Mouse (Mus musculus): Measurements from ENCODE around the gene Mrps18a. TPM values are rescaled to one million over a fixed set of nuclear protein-coding genes. Genes with fewer than 3 reads are reported as not detected.

Mrps18a gene
- total RNA-seq, 1 experiment, result 90.0 TPM

DNA sequence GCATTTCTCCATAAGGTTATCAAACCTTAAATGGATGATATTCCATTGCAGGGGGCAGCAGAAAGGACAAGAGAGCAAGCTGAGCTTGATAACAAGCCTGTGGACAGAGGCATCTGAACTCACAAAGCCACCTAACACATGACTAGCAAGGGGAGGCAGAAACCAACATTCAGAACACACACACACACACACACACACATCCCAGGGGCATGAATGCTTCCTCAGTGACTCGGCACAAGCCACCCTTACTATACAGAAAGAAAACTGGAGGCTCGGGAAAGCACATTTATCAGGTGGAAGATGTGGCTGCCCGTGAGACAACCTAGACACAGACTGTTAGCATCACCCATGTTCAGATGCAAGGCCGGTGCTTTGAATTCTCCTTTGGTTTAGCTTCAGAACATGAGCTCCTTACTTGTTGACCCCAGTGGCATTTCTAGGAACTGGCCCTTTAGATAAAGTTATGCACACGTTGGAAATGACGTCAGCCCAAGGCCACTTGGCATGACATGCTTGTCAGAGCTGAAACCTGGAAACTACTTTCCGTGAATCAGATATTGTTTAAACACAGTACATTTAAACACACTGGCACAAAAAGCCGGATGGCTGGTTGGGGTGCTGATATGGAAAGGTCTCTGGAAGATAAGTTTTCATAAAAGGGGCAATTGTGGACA is 27.9 kb downstream of the Mrps18a start:
- in situ Hi-C loops (cut with MboI; ENCODE audit: low sequenced_read_pairs in 2 of 2, unreplicated experiment in 2 of 2), result no loop called here
- DNase-seq (ENCODE audit: low read depth, low spot score), result no peak
- H3K36me3 ChIP-seq (ENCODE audit: control insufficient read depth, insufficient read depth, low read length, poor library complexity, severe bottlenecking), result no peaks in the 10 kb centered on the region
- H3K9ac ChIP-seq (ENCODE audit: insufficient read depth, low read depth, low read length, poor library complexity, severe bottlenecking), result no peak overlapping the region
- peaks cover 0 to 1% of the 10 kb centered on the region in 2 experiments; a peak in 1 of 4 replicates for H3K4me1 ChIP-seq (ENCODE audit: control insufficient read depth in 2 of 2, insufficient read depth in 2 of 2, low read length in 2 of 2, poor library complexity in 1 of 2)
- H3K9me3 ChIP-seq (ENCODE audit: control insufficient read depth, insufficient read depth, low read depth, low read length), result no peaks in the 10 kb centered on the region
- no peak overlapping the region for H3K4me3 ChIP-seq (ENCODE audit: insufficient read depth in 1 of 2, low read depth in 1 of 2, low read length in 2 of 2, poor library complexity in 1 of 2, severe bottlenecking in 1 of 2)
- H3K27ac ChIP-seq (ENCODE audit: insufficient read depth, low read depth, low read length, poor library complexity, severe bottlenecking), result no peak overlapping the region
- TF ChIP-seq ZC3H11A (IDR thresholded peaks at IDR 0.05; ENCODE audit: borderline replicate concordance, low read depth, low read length) (no peak), CHD2 (IDR thresholded peaks at IDR 0.05; ENCODE audit: low read depth, low read length) (no peak), ZNF384 (IDR thresholded peaks at IDR 0.05; ENCODE audit: low read depth, low read length) (no peak), MAFK (IDR thresholded peaks at IDR 0.05; ENCODE audit: insufficient read depth, low read depth, low read length) (no peak), HCFC1 (IDR thresholded peaks at IDR 0.05; ENCODE audit: borderline replicate concordance, insufficient read depth, low read length) (no peak)

DNA sequence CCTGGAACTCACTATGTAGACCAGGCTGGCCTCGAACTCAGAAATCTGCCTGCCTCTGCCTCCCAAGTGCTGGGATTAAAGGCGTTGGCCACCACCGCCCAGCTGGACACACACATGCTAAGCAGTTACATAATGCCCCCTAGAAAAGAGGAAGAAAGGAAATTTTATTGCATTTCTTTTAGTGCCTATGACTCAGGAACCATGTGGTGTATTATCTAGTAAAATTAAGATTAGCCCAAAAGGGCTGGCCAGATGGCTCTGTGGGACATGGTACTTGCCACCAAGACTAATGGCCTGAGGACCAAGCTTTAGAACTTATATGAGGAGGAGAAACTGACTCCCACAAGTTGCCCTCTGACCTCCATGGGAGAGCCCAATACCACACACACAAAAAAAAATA is 29.1 kb downstream of the Mrps18a start:
- TF ChIP-seq ZC3H11A (IDR thresholded peaks at IDR 0.05; ENCODE audit: borderline replicate concordance, low read depth, low read length) (no peak), MAFK (IDR thresholded peaks at IDR 0.05; ENCODE audit: insufficient read depth, low read depth, low read length) (no peak), HCFC1 (IDR thresholded peaks at IDR 0.05; ENCODE audit: borderline replicate concordance, insufficient read depth, low read length) (no peak), CHD2 (IDR thresholded peaks at IDR 0.05; ENCODE audit: low read depth, low read length) (no peak), ZNF384 (IDR thresholded peaks at IDR 0.05; ENCODE audit: low read depth, low read length) (no peak)
- no peak for DNase-seq (ENCODE audit: low read depth, low spot score)
- Histone ChIP-seq H3K4me1 (ENCODE audit: control insufficient read depth in 2 of 2, insufficient read depth in 2 of 2, low read length in 2 of 2, poor library complexity in 1 of 2) (peaks cover 3% of the 10 kb centered on the region in 2 experiments; a peak in 3 of 4 replicates), H3K9me3 (ENCODE audit: control insufficient read depth, insufficient read depth, low read depth, low read length) (no peaks in the 10 kb centered on the region), H3K4me3 (ENCODE audit: insufficient read depth in 1 of 2, low read depth in 1 of 2, low read length in 2 of 2, poor library complexity in 1 of 2, severe bottlenecking in 1 of 2) (no peak overlapping the region), H3K36me3 (ENCODE audit: control insufficient read depth, insufficient read depth, low read length, poor library complexity, severe bottlenecking) (no peaks in the 10 kb centered on the region), H3K9ac (ENCODE audit: insufficient read depth, low read depth, low read length, poor library complexity, severe bottlenecking) (no peak overlapping the region), H3K27ac (ENCODE audit: insufficient read depth, low read depth, low read length, poor library complexity, severe bottlenecking) (no peak overlapping the region)
- in situ Hi-C loops (cut with MboI; ENCODE audit: low sequenced_read_pairs in 2 of 2, unreplicated experiment in 2 of 2), result no loop called here

DNA sequence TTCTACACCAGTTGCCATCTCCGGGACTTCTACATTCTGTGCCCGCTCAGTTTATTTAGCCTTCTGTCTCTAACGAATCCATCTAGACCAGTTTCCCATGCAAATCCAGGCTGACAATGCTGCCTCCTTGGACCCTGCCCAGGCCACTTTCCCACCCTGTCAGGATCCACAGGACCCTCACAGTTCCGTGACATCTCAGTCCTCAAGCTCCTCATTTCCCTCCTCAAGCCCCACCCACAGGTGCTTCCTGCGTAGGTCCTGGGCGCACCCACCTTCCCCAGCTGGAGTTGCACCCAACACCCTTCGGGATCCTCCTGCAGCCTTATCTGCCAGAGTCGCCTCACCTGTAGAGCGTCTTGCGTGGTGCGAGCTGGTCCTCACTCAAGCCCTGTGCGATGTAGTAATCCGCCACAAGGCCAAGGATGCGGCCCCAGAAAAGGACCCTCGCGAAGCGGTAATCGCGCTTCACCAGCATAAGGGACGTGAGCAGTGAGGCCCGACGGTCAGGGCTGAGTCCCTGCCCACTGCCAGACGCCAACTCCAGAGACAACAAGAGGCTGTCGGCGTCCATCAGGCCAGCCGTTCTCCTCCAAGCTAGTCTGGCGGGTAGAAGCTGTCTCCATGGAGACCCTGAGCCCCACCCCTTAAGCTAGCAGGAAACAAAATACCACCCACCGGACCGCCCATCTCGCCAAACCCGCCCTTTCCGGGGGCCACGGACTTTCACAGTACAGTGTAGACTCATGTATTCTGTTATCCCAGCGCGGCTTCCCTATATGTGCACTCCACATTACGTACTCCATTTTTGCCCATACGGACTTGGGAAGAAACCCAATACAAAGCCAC is 33.0 kb downstream of the Mrps18a start, which contains the start of gene Rsph9:
Rsph9 (minus strand) TSS at position 639 of the 846 bp plus-strand sequence.
- in situ Hi-C loops (cut with MboI; ENCODE audit: low sequenced_read_pairs in 2 of 2, unreplicated experiment in 2 of 2), result no loop called here
- no peak within 1 kb of the TSS for H3K27ac ChIP-seq (ENCODE audit: insufficient read depth, low read depth, low read length, poor library complexity, severe bottlenecking)
- peak within 1 kb of the TSS; percentile 37 to 45 for H3K4me3 ChIP-seq (ENCODE audit: insufficient read depth in 1 of 2, low read depth in 1 of 2, low read length in 2 of 2, poor library complexity in 1 of 2, severe bottlenecking in 1 of 2)
- H3K9me3 ChIP-seq (ENCODE audit: control insufficient read depth, insufficient read depth, low read depth, low read length), result no peaks in the 10 kb centered on the region
- peaks cover 10% of the 10 kb centered on the region for H3K36me3 ChIP-seq (ENCODE audit: control insufficient read depth, insufficient read depth, low read length, poor library complexity, severe bottlenecking)
- peak; percentile 63 for DNase-seq (ENCODE audit: low read depth, low spot score)
- no peak within 1 kb of the TSS for H3K9ac ChIP-seq (ENCODE audit: insufficient read depth, low read depth, low read length, poor library complexity, severe bottlenecking)
- peaks cover 3% of the 10 kb centered on the region in 2 experiments; a peak in 3 of 4 replicates for H3K4me1 ChIP-seq (ENCODE audit: control insufficient read depth in 2 of 2, insufficient read depth in 2 of 2, low read length in 2 of 2, poor library complexity in 1 of 2)
- TF ChIP-seq CHD2 (IDR thresholded peaks at IDR 0.05; ENCODE audit: low read depth, low read length) (no peak), MAFK (IDR thresholded peaks at IDR 0.05; ENCODE audit: insufficient read depth, low read depth, low read length) (no peak), ZNF384 (IDR thresholded peaks at IDR 0.05; ENCODE audit: low read depth, low read length) (no peak), ZC3H11A (IDR thresholded peaks at IDR 0.05; ENCODE audit: borderline replicate concordance, low read depth, low read length) (no peak), HCFC1 (IDR thresholded peaks at IDR 0.05; ENCODE audit: borderline replicate concordance, insufficient read depth, low read length) (no peak)

DNA sequence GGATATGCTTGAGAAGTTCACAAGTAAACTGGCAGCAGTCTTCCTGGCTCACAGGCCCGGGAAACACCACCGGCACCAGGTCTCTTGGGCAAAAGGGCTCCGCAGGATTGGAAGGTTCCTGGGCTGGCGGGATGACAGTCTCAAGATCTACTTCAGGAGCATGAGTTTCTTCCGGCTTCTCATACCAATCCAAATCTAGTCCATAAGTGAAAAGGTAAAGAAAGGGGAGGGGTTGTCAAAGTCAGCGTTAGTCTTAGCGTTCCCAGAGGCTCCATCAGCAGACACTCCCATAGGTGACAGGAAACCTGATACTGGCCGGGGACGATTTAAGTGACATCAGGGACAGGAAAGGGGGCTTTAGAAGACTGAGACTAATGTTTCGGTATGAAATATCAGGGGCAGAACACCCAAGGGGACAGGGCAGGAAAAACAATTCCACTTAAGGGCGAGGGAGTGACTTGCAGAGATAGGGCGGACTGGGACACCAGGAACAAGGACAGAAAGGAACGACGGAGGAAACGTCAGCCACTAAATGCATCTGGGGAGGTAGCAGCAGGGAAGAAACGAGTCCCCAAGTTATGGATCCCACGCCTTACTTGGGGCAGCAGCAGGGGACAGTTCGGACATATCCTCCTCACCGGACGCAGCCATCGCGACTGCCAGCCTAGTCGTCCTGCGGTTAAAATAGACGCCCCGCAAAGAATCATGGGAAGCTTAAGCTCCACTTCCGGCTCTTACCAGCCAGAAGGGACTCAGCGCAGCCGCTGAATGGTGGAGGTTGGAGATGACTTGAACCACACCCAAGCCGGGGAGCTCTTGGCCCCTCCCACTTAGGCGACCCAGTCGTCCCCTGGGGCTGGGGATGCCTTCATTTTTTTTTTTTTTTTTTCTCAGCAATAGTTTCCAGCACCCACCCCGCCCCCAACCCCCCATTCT is 42.3 kb downstream of the Mrps18a start, which contains the start of gene Mad2l1bp:
Mad2l1bp (minus strand) TSS at position 707 of the 936 bp plus-strand sequence.
- Histone ChIP-seq H3K9me3 (ENCODE audit: control insufficient read depth, insufficient read depth, low read depth, low read length) (no peaks in the 10 kb centered on the region), H3K9ac (ENCODE audit: insufficient read depth, low read depth, low read length, poor library complexity, severe bottlenecking) (peak within 1 kb of the TSS; percentile 98), H3K4me3 (ENCODE audit: insufficient read depth in 1 of 2, low read depth in 1 of 2, low read length in 2 of 2, poor library complexity in 1 of 2, severe bottlenecking in 1 of 2) (peak within 1 kb of the TSS; percentile 86 to 96), H3K4me1 (ENCODE audit: control insufficient read depth in 2 of 2, insufficient read depth in 2 of 2, low read length in 2 of 2, poor library complexity in 1 of 2) (peaks cover 0 to 10% of the 10 kb centered on the region in 2 experiments; a peak in 1 of 4 replicates), H3K27ac (ENCODE audit: insufficient read depth, low read depth, low read length, poor library complexity, severe bottlenecking) (no peak within 1 kb of the TSS), H3K36me3 (ENCODE audit: control insufficient read depth, insufficient read depth, low read length, poor library complexity, severe bottlenecking) (no peaks in the 10 kb centered on the region)
- peak; percentile 86 for DNase-seq (ENCODE audit: low read depth, low spot score)
- TF ChIP-seq HCFC1 (IDR thresholded peaks at IDR 0.05; ENCODE audit: borderline replicate concordance, insufficient read depth, low read length) (peak; percentile 42; the same call in 1 of the 2 replicates), ZNF384 (IDR thresholded peaks at IDR 0.05; ENCODE audit: low read depth, low read length) (peak; percentile 40; the same call in 1 of the 2 replicates), CHD2 (IDR thresholded peaks at IDR 0.05; ENCODE audit: low read depth, low read length) (no peak)
- in situ Hi-C loops (cut with MboI; ENCODE audit: low sequenced_read_pairs in 2 of 2, unreplicated experiment in 2 of 2), result no loop called here

Data from ES-E14 (cell line).